Mouse (Mus musculus): Measurements from ENCODE around the gene Alyref2. TPM values are rescaled to one million over a fixed set of nuclear protein-coding genes. Genes with fewer than 3 reads are reported as not detected.

Alyref2 gene
- total RNA-seq, 2 experiments from 2014 or later: 5.8 to 10.8 TPM

Other genes with a start within 250 kb of the Alyref2 start
- gene B4galt3, start 233.2 kb upstream of the Alyref2 start, total RNA-seq (2015): 14.7 and 16.1 TPM in 2 replicates
- 18.0 and 22.6 TPM in 2 replicates for gene B4galt3, start 233.2 kb upstream of the Alyref2 start, total RNA-seq (2017)
- 18.0 and 20.2 TPM in 2 replicates for gene Ppox, start 222.3 kb upstream of the Alyref2 start, total RNA-seq (2015)
- 10.3 and 15.0 TPM in 2 replicates for gene Ppox, start 222.3 kb upstream of the Alyref2 start, total RNA-seq (2017)
- gene Usp21, start 215.5 kb upstream of the Alyref2 start, total RNA-seq (2015): 36.0 and 38.2 TPM in 2 replicates
- gene Usp21, start 215.5 kb upstream of the Alyref2 start, total RNA-seq (2017): 18.7 and 24.5 TPM in 2 replicates
- 127 and 149 TPM in 2 replicates for gene Ufc1, start 208.5 kb upstream of the Alyref2 start, total RNA-seq (2015)
- 93.2 and 115 TPM in 2 replicates for gene Ufc1, start 208.5 kb upstream of the Alyref2 start, total RNA-seq (2017)
- 24.6 and 25.4 TPM in 2 replicates for gene Dedd, start 174.3 kb upstream of the Alyref2 start, total RNA-seq (2015)
- gene Dedd, start 174.3 kb upstream of the Alyref2 start, total RNA-seq (2017): 11.6 and 18.6 TPM in 2 replicates
- 7.6 and 9.8 TPM in 2 replicates for gene Nit1, start 157.8 kb upstream of the Alyref2 start, total RNA-seq (2015)
- 31.7 and 34.1 TPM in 2 replicates for gene Nit1, start 157.8 kb upstream of the Alyref2 start, total RNA-seq (2017)
- gene Pfdn2, start 157.8 kb upstream of the Alyref2 start, total RNA-seq (2015): 50.2 and 52.3 TPM in 2 replicates
- gene Pfdn2, start 157.8 kb upstream of the Alyref2 start, total RNA-seq (2017): 35.5 and 52.3 TPM in 2 replicates
- gene Klhdc9, start 142.7 kb upstream of the Alyref2 start, total RNA-seq (2015): 0.96 TPM in 1 of 2 replicates, not detected in the other
- 0.33 and 0.71 TPM in 2 replicates for gene Klhdc9, start 142.7 kb upstream of the Alyref2 start, total RNA-seq (2017)
- 0.15 and 0.49 TPM in 2 replicates for gene Nectin4, start 133.4 kb upstream of the Alyref2 start, total RNA-seq (2015)
- gene Nectin4, start 133.4 kb upstream of the Alyref2 start, total RNA-seq (2017): 0.37 and 0.84 TPM in 2 replicates
- gene Arhgap30, start 114.5 kb upstream of the Alyref2 start, total RNA-seq (2015): 30.2 and 31.7 TPM in 2 replicates
- gene Arhgap30, start 114.5 kb upstream of the Alyref2 start, total RNA-seq (2017): 68.0 and 70.5 TPM in 2 replicates
- 16.3 and 17.1 TPM in 2 replicates for gene Usf1, start 92.2 kb upstream of the Alyref2 start, total RNA-seq (2015)
- 61.3 and 64.3 TPM in 2 replicates for gene Usf1, start 92.2 kb upstream of the Alyref2 start, total RNA-seq (2017)
- 0.42 and 0.67 TPM in 2 replicates for gene Tstd1, start 84.6 kb upstream of the Alyref2 start, total RNA-seq (2015)
- gene Tstd1, start 84.6 kb upstream of the Alyref2 start, total RNA-seq (2017): 1.9 and 3.8 TPM in 2 replicates
- 0.15 and 0.44 TPM in 2 replicates for gene F11r, start 65.9 kb upstream of the Alyref2 start, total RNA-seq (2015)
- 0.68 TPM in 1 of 2 replicates, not detected in the other for gene F11r, start 65.9 kb upstream of the Alyref2 start, total RNA-seq (2017)
- not detected in 2 replicates for gene Itln1, start 31.8 kb downstream of the Alyref2 start, total RNA-seq (2015)
- not detected in 2 replicates for gene Itln1, start 31.8 kb downstream of the Alyref2 start, total RNA-seq (2017)
- gene Cd244a, start 55.7 kb downstream of the Alyref2 start, total RNA-seq (2015): 5.0 and 6.5 TPM in 2 replicates
- 6.1 and 9.8 TPM in 2 replicates for gene Cd244a, start 55.7 kb downstream of the Alyref2 start, total RNA-seq (2017)
- gene Ly9, start 103.9 kb downstream of the Alyref2 start, total RNA-seq (2015): 18.9 and 20.7 TPM in 2 replicates
- gene Ly9, start 103.9 kb downstream of the Alyref2 start, total RNA-seq (2017): 29.4 and 30.0 TPM in 2 replicates
- gene Slamf7, start 149.6 kb downstream of the Alyref2 start, total RNA-seq (2015): 0.59 and 2.3 TPM in 2 replicates
- 0.30 and 1.7 TPM in 2 replicates for gene Slamf7, start 149.6 kb downstream of the Alyref2 start, total RNA-seq (2017)
- gene Cd48, start 178.5 kb downstream of the Alyref2 start, total RNA-seq (2015): 232 and 271 TPM in 2 replicates
- 103 and 113 TPM in 2 replicates for gene Cd48, start 178.5 kb downstream of the Alyref2 start, total RNA-seq (2017)